Mouse (Mus musculus) lung, embryonic 14.5 days (tissue): ENCODE data around the gene Rnf151. TPM values are rescaled to one million over a fixed set of nuclear protein-coding genes. Genes with fewer than 3 reads are reported as not detected.

Source experiments
- ATAC-seq: fragments of 200-750 bp; cut with Nextera tagmentation; 2 replicates; pipeline ENCODE4 v1.8.0; 2017; ENCODE audit warnings: mild to moderate bottlenecking, moderate TSS enrichment, moderate library complexity; ENCODE audit not compliant: insufficient read depth
- DNase-seq: peaks from one replicate; pipeline ENCODE4 v3.0.0-alpha.2; 2015
- H3K27ac ChIP-seq: fragments of 300-500 bp; sonication (generic); 2 replicates; pipeline ENCODE4 v1.5.1; 2014; ENCODE audit warnings: low read depth, mild to moderate bottlenecking, moderate library complexity
- H3K27me3 ChIP-seq: fragments of 300-500 bp; sonication (generic); 2 replicates; pipeline ENCODE4 v1.6.1; 2014; ENCODE audit warnings: low read length, control low read depth; ENCODE audit not compliant: insufficient read depth
- H3K36me3 ChIP-seq: fragments of 300-500 bp; sonication (generic); 2 replicates; pipeline ENCODE4 v1.6.1; 2014; ENCODE audit warnings: control low read depth; ENCODE audit not compliant: insufficient read depth
- H3K4me1 ChIP-seq: fragments of 300-500 bp; sonication (generic); 2 replicates; pipeline ENCODE4 v1.6.1; 2014; ENCODE audit warnings: antibody characterized with exemption, control low read depth; ENCODE audit not compliant: insufficient read depth
- H3K4me2 ChIP-seq: fragments of 300-500 bp; sonication (generic); 2 replicates; pipeline ENCODE4 v1.6.1; 2014; ENCODE audit warnings: mild to moderate bottlenecking
- H3K4me3 ChIP-seq: fragments of 300-500 bp; sonication (generic); 2 replicates; pipeline ENCODE4 v1.5.1; 2014; ENCODE audit warnings: low read depth, low read length
- H3K9ac ChIP-seq: fragments of 300-500 bp; sonication (generic); 2 replicates; pipeline ENCODE4 v1.6.1; 2014
- H3K9me3 ChIP-seq: fragments of 300-500 bp; sonication (generic); 2 replicates; pipeline ENCODE4 v1.6.1; 2016; ENCODE audit warnings: low read depth, low read length, control low read depth
- CTCF ChIP-seq: IDR thresholded peaks from 2 replicates; pipeline ENCODE4 v1.5.1; 2016; ENCODE audit warnings: antibody characterized with exemption, low read depth
- WGBS: fragments of 180-500 bp; shearing (Covaris S2); extraction: QIAGEN DNeasy Blood & Tissue Kit; methylation state at CpG from one replicate; pipeline ENCODE4 v1.1.7; 2014; 5-methylcytosine and 5-hydroxymethylcytosine counted together
- polyA plus RNA-seq: library from polyadenylated mRNA; unstranded; fragments of >200 nt; fragmentation: Nextera tagmentation; extraction: Ambion mirVana; gene quantifications from 2 replicates; pipeline ENCODE4 v1.2.1, GENCODE M21; 2014

The Rnf151 gene
- polyA plus RNA-seq, 1 experiment from 2014 or later: 0.71 TPM

DNA sequence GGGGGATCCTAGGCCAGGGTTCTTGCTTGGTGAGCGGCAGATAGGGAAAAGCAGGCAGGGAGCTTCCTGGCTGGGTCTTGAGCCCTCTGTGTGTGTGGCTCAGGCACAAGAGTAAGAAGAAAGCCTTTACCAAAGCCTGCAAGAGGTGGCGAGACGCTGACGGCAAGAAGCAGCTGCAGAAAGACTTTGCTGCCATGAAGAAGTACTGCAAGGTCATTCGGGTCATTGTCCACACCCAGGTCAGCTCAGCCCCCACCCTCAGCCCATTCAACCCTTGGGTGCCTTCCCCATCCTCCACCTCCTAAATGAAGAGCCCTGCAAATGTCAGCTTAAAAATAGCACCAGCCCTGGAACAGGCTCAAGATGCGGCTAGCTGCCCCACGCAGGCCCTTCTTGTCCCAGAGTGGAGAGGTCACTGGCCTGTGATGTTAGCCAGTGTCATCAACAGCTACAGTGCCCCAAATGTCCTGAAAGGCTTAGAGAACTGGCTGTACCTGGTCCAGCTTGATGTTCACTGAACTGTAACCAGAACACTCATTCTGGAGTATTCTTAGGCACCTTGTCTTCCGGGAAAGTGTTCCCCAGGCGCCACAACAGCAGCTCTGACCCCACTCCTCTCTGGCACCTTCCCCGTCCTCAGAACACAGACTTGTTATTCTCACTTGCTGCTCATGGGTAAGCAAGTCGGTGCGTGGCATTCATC is 14.5 kb upstream of the Rnf151 start:
- no peak for ATAC-seq
- Histone ChIP-seq H3K4me3 (no peak overlapping the region), H3K27me3 (no peaks in the 10 kb centered on the region), H3K9me3 (no peaks in the 10 kb centered on the region), H3K4me2 (no peak overlapping the region), H3K36me3 (no peaks in the 10 kb centered on the region), H3K27ac (no peak overlapping the region), H3K9ac (no peak overlapping the region), H3K4me1 (peaks cover 10% of the 10 kb centered on the region)
- no peak for TF ChIP-seq CTCF
- WGBS: 78% methylated on average over 12 of the region's 12 CpGs
- DNase-seq: no peak

DNA sequence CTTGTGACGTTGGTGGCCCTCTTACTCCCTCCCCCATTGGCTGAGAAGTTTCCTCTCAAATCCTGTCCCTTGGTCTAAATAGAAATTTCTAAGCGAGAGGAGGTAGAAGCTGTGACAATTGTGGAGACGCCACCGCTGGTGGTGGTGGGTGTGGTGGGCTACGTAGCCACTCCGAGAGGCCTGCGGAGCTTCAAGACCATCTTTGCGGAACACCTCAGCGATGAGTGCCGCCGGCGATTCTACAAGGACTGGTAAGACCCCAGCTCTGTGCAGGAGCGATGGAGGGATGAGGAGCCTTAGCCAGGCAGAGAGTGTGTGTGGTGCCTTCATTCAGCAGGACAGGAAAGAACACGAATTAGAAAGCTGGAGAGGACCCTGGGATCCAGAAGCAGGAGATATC is 12.9 kb upstream of the Rnf151 start:
- TF ChIP-seq CTCF: no peak
- no peak overlapping the region for H3K27ac ChIP-seq
- H3K36me3 ChIP-seq: no peaks in the 10 kb centered on the region
- no peak overlapping the region for H3K4me2 ChIP-seq
- ATAC-seq (no peak), DNase-seq (no peak)
- no peak overlapping the region for H3K4me3 ChIP-seq
- WGBS: 77% methylated on average over 14 of the region's 14 CpGs
- H3K9ac ChIP-seq: no peak overlapping the region
- H3K27me3 ChIP-seq: no peaks in the 10 kb centered on the region
- no peaks in the 10 kb centered on the region for H3K9me3 ChIP-seq
- H3K4me1 ChIP-seq: peaks cover under 1% of the 10 kb centered on the region

DNA sequence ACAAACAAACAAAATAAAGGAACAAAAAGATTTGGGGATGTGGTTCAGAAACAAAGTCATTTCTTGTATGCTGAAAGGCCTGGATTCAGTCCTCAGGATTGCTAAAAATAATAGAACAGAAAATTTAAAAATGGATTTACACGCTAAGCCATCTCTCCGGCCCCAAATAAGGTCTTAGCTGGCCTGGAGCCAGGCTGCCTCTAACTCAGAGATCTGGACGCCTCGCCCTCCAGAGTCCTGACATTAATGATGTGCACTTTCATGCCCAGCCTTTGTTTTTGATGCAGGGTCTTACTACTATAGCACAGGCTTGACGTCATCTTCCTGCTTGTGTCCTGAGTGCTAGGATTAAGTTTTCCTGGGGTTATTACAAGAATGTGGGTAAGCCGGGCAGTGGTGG is 11.2 kb upstream of the Rnf151 start:
- Histone ChIP-seq H3K36me3 (no peaks in the 10 kb centered on the region), H3K4me3 (no peak overlapping the region), H3K27me3 (no peaks in the 10 kb centered on the region), H3K9me3 (no peaks in the 10 kb centered on the region), H3K9ac (no peak overlapping the region), H3K4me2 (no peak overlapping the region), H3K27ac (no peak overlapping the region), H3K4me1 (no peaks in the 10 kb centered on the region)
- 52% methylated on average over 6 of the region's 6 CpGs for WGBS
- ATAC-seq (no peak), DNase-seq (peak; percentile 62)
- no peak for TF ChIP-seq CTCF

DNA sequence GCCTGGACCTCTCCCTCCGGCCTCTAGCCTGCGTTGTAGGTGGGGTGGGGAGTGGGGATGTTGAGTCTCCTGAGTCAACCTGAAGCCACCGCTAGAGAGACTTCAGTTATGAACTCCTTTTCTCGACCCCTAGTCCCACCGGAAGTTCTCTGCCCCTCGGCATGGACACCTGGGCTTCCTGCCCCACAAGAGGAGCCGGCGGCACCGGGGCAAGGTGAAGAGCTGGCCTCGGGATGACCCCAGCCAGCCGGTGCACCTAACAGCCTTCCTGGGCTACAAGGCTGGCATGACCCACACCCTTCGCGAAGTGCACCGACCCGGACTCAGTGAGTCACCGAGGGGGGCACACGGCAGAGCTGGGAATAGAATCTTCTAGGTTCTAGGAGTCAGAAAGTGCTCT is 10.3 kb upstream of the Rnf151 start:
- no peaks in the 10 kb centered on the region for H3K9me3 ChIP-seq
- no peak overlapping the region for H3K27ac ChIP-seq
- TF ChIP-seq CTCF: no peak
- no peak overlapping the region for H3K4me2 ChIP-seq
- H3K4me3 ChIP-seq: no peak overlapping the region
- WGBS: 58% methylated on average over 17 of the region's 17 CpGs
- DNase-seq: no peak
- no peaks in the 10 kb centered on the region for H3K27me3 ChIP-seq
- H3K36me3 ChIP-seq: no peaks in the 10 kb centered on the region
- no peak for ATAC-seq
- H3K4me1 ChIP-seq: 0 out of 2 replicates have a peak, but pooled peaks cover 2% of the 10 kb centered on the region
- no peak overlapping the region for H3K9ac ChIP-seq

DNA sequence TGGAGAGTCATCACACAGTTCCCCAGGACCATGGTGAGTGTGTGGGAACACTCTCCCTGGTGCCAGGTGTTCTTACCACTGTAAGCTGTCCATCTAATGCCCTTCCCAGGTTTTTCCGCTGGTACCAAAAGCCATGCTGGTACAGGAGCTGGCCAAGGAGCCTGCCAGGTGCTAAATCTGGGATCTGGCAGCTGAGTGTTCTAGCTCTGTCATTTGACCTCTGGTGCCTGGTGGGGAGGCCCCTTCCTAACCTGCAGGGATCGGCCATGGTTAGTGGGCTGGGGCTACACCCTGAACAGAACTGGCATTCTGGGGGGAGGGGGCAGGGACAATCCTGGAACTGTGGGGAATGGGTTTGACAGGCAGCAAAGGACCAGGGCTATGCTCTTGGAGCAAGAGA is 9.8 kb upstream of the Rnf151 start, which contains the start of gene Rpl3l:
Gene Rpl3l, plus strand, starts transcription at position 203 of the 400 bp plus-strand sequence.
- Histone ChIP-seq H3K9me3 (no peaks in the 10 kb centered on the region), H3K4me3 (no peak within 1 kb of the TSS), H3K36me3 (peaks cover 2% of the 10 kb centered on the region), H3K27me3 (no peaks in the 10 kb centered on the region), H3K9ac (no peak within 1 kb of the TSS), H3K4me1 (0 out of 2 replicates have a peak, but pooled peaks cover 2% of the 10 kb centered on the region), H3K27ac (no peak within 1 kb of the TSS), H3K4me2 (no peak within 1 kb of the TSS)
- DNase-seq (no peak), ATAC-seq (no peak)
- no peak for TF ChIP-seq CTCF
- WGBS: 69% methylated on average over 2 of the region's 2 CpGs

DNA sequence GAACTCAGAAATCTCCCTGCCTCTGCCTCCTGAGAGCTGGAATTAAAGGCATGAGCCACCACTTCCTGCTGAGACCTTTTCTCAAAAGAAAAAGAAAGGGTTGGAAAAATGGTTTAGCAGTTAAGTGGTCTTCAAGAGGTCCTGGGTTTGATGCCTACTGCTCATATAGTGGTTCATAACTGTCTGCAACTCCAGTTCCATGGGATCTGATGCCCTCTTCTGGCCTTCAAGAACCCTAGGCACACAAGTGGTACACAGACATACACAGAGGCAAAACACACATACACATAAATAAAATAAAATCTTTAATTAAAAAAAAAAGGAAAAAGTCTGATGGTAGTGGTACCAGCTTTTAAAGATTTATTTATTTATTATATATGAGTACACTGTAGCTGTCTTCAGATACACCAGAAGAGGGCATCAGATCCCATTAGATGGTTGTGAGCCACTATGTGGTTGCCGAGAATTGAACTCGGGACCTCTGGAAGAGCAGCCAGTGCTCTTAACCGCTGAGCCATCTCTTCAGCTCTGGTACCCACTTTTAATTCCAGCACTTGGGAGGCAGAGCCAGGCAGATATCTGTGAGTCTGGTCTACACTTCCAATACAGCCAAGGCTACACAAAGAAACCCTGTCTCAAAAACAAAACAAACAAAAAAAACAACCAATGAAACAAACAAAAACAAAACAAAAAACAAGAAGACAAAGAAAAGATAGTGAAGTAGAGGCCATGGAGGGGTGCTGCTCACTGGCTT is 8.0 kb upstream of the Rnf151 start:
- no peak for TF ChIP-seq CTCF
- Histone ChIP-seq H3K4me2 (no peak overlapping the region), H3K4me3 (no peak overlapping the region), H3K9ac (no peak overlapping the region), H3K36me3 (peaks cover 19% of the 10 kb centered on the region), H3K4me1 (0 out of 2 replicates have a peak, but pooled peaks cover 5% of the 10 kb centered on the region), H3K27me3 (no peaks in the 10 kb centered on the region), H3K27ac (no peak overlapping the region), H3K9me3 (no peaks in the 10 kb centered on the region)
- 71% methylated on average over 3 of the region's 3 CpGs for WGBS
- no peak for ATAC-seq
- no peak for DNase-seq

DNA sequence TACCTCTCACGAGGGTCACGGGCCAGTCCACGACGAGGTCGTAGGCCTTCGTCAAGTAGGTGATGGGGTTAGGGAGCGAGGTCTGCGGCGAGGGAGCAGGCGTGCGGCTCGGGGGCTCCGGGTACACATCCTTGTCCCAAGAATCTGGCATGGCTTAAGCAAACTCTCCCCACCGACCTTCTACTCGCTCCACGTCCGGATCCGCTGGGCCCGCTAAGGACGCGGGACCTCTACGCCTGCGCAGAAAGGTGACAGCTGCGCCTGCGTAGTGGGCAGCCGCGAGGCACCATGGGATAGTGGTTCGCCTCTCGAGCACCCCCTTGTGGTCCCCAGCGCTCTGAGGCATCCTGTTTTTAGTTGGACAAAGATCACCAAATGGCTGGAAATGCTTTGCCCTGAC is 6.3 kb upstream of the Rnf151 start, which contains the start of gene Ndufb10:
Gene Ndufb10, minus strand, starts transcription at position 295 of the 400 bp plus-strand sequence.
- Histone ChIP-seq H3K36me3 (peaks cover 23% of the 10 kb centered on the region), H3K4me2 (peak within 1 kb of the TSS; percentile 86), H3K27me3 (no peaks in the 10 kb centered on the region), H3K4me1 (0 out of 2 replicates have a peak, but pooled peaks cover 5% of the 10 kb centered on the region), H3K9ac (peak within 1 kb of the TSS; percentile 83), H3K9me3 (no peaks in the 10 kb centered on the region), H3K4me3 (peak within 1 kb of the TSS; percentile 90), H3K27ac (peak within 1 kb of the TSS; percentile 71)
- WGBS: under 1% methylated on average over 30 of the region's 30 CpGs
- ATAC-seq: peak; percentile 80
- peak; percentile 99 for DNase-seq
- TF ChIP-seq CTCF: peak; percentile 98
